Mouse (Mus musculus) heart, postnatal 0 days (tissue): ENCODE measurements around the gene Krtap5-2.

Experiments used
- CTCF ChIP-seq: IDR thresholded peaks from 2 replicates; pipeline ENCODE4 v1.5.1; 2016; ENCODE audit warnings: antibody characterized with exemption, control low read depth, low read depth
- EP300 ChIP-seq: IDR thresholded peaks from 2 replicates; pipeline ENCODE4 v1.6.1; 2016; ENCODE audit warnings: antibody characterized with exemption, low read depth

DNA sequence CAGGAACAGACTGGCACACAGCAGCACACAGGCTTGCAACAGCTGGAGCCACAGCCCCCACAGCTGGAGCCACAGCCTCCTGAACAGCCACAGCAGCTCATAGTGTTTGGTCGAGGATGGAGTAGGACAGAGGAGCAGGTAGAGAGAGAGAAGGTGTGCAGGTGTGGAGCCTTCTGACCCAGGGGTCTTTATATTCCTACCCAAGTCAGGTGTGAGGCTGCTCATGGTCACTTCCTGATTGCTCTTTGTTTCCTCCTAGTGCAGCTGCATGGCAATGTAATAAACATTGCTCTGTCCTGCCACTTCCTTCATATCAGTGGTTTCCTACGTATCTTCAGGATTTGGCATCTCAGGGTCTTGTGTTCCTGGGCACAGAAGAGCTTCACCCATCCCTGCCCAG, 14.5 kb upstream of the Krtap5-2 start, which contains the start of gene Gm10153:
- no peak for TF ChIP-seq CTCF
- TF ChIP-seq EP300 = no peak
